Mouse (Mus musculus) bone marrow macrophage, adult 2 months (primary cell): Measurements from ENCODE around the gene Actr1b.

Source experiments
- CTCF ChIP-seq: IDR thresholded peaks from 2 replicates; pipeline ENCODE4 v1.5.1; 2012; ENCODE audit warnings: low read depth, mild to moderate bottlenecking, low read length, moderate library complexity
- POLR2A ChIP-seq: IDR thresholded peaks from 2 replicates; pipeline ENCODE4 v1.6.1; 2012; ENCODE audit warnings: mild to moderate bottlenecking, low read depth, low read length, borderline replicate concordance

GRCm38 (mm10) chr1:36658621-36659399, 55.4 kb downstream of the Actr1b start:
- TF ChIP-seq POLR2A (no peak), CTCF (no peak)
